Mouse (Mus musculus) stomach, embryonic 15.5 days (tissue): ENCODE measurements at regions not wholly inside any gene's neighbourhood (a gene's known extent, or its start where the extent isn't known, plus 50 kb on each side); places are given as distances from the start of the nearest gene placed in this dataset.

Experiments used
- ATAC-seq: fragments of 200-750 bp; cut with Nextera tagmentation; 2 replicates; pipeline ENCODE4 v1.8.0; 2017; ENCODE audit warnings: low read depth, moderate number of reproducible peaks, moderate TSS enrichment; ENCODE audit not compliant: insufficient read depth, low FRiP score
- H3K27ac ChIP-seq: fragments of 300-500 bp; sonication (generic); 2 replicates; pipeline ENCODE4 v1.5.1; 2015; ENCODE audit warnings: mild to moderate bottlenecking, inconsistent platforms
- H3K27me3 ChIP-seq: fragments of 300-500 bp; sonication (generic); replicated peaks from 2 replicates; pipeline ENCODE4 v1.6.1; 2015; ENCODE audit warnings: inconsistent platforms
- H3K36me3 ChIP-seq: fragments of 300-500 bp; sonication (generic); 2 replicates; pipeline ENCODE4 v1.6.1; 2015; ENCODE audit warnings: inconsistent platforms
- H3K4me1 ChIP-seq: fragments of 300-500 bp; sonication (generic); 2 replicates; pipeline ENCODE4 v1.6.1; 2015; ENCODE audit warnings: inconsistent platforms
- H3K4me2 ChIP-seq: fragments of 300-500 bp; sonication (generic); 2 replicates; pipeline ENCODE4 v1.6.1; 2015; ENCODE audit warnings: mild to moderate bottlenecking, inconsistent platforms
- H3K4me3 ChIP-seq: fragments of 300-500 bp; sonication (generic); replicated peaks from 2 replicates; pipeline ENCODE4 v1.5.1; 2015; ENCODE audit warnings: inconsistent platforms
- H3K9ac ChIP-seq: fragments of 300-500 bp; sonication (generic); 2 replicates; pipeline ENCODE4 v1.6.1; 2015; ENCODE audit warnings: inconsistent platforms
- H3K9me3 ChIP-seq: fragments of 300-500 bp; sonication (generic); 2 replicates; pipeline ENCODE4 v1.6.1; 2016; ENCODE audit warnings: inconsistent platforms
- WGBS: fragments of 180-500 bp; shearing (Covaris S2); methylation state at CpG from one replicate; pipeline ENCODE4 v1.1.7; 2015; 5-methylcytosine and 5-hydroxymethylcytosine counted together

GRCm38 (mm10) chr11:22650771-22651170 lies 138.9 kb downstream of the Tmem17 start:
- Histone ChIP-seq H3K27me3 (no peaks in the 10 kb centered on the region), H3K27ac (no peak overlapping the region), H3K4me1 (no peaks in the 10 kb centered on the region), H3K4me3 (no peak overlapping the region), H3K4me2 (no peak overlapping the region), H3K36me3 (no peaks in the 10 kb centered on the region), H3K9ac (no peak overlapping the region), H3K9me3 (no peaks in the 10 kb centered on the region)
- 77% methylated on average over 10 of the region's 10 CpGs for WGBS
- ATAC-seq, result no peak

GRCm38 (mm10) chr11:22651313-22651712 lies 139.4 kb downstream of the Tmem17 start:
- Histone ChIP-seq H3K4me3 (no peak overlapping the region), H3K27ac (no peak overlapping the region), H3K36me3 (no peaks in the 10 kb centered on the region), H3K27me3 (no peaks in the 10 kb centered on the region), H3K9ac (no peak overlapping the region), H3K9me3 (no peaks in the 10 kb centered on the region), H3K4me2 (no peak overlapping the region), H3K4me1 (no peaks in the 10 kb centered on the region)
- WGBS, result 69% methylated on average over 1 of the region's 1 CpGs
- ATAC-seq, result no peak

GRCm38 (mm10) chr11:22651911-22652310 lies 140.0 kb downstream of the Tmem17 start:
- Histone ChIP-seq H3K9me3 (no peaks in the 10 kb centered on the region), H3K4me2 (no peak overlapping the region), H3K4me3 (no peak overlapping the region), H3K9ac (no peak overlapping the region), H3K27ac (no peak overlapping the region), H3K4me1 (no peaks in the 10 kb centered on the region), H3K27me3 (no peaks in the 10 kb centered on the region), H3K36me3 (no peaks in the 10 kb centered on the region)
- 82% methylated on average over 4 of the region's 4 CpGs for WGBS
- no peak for ATAC-seq

GRCm38 (mm10) chr11:22652931-22653330 lies 141.0 kb downstream of the Tmem17 start:
- WGBS, result 58% methylated on average over 3 of the region's 3 CpGs
- no peaks in the 10 kb centered on the region for H3K4me1 ChIP-seq
- no peak overlapping the region for H3K4me3 ChIP-seq
- no peaks in the 10 kb centered on the region for H3K27me3 ChIP-seq
- no peak overlapping the region for H3K27ac ChIP-seq
- no peak for ATAC-seq
- H3K36me3 ChIP-seq, result no peaks in the 10 kb centered on the region
- H3K4me2 ChIP-seq, result no peak overlapping the region
- no peaks in the 10 kb centered on the region for H3K9me3 ChIP-seq
- H3K9ac ChIP-seq, result no peak overlapping the region

- ATAC-seq, result no peak
- Histone ChIP-seq H3K4me3 (no peak overlapping the region), H3K36me3 (no peaks in the 10 kb centered on the region), H3K27me3 (no peaks in the 10 kb centered on the region), H3K4me1 (no peaks in the 10 kb centered on the region), H3K27ac (no peak overlapping the region), H3K9me3 (no peaks in the 10 kb centered on the region), H3K4me2 (no peak overlapping the region), H3K9ac (no peak overlapping the region)
- WGBS, result 66% methylated on average over 5 of the region's 5 CpGs
These were observed 141.5 kb downstream of the Tmem17 start for GRCm38 (mm10) chr11:22653366-22653765.

- Histone ChIP-seq H3K27ac (no peak overlapping the region), H3K9ac (no peak overlapping the region), H3K4me1 (0 out of 2 replicates have a peak, but pooled peaks cover 4% of the 10 kb centered on the region), H3K4me2 (no peak overlapping the region), H3K9me3 (no peaks in the 10 kb centered on the region), H3K4me3 (no peak overlapping the region), H3K27me3 (no peaks in the 10 kb centered on the region), H3K36me3 (no peaks in the 10 kb centered on the region)
- 23% methylated on average over 1 of the region's 1 CpGs for WGBS
- ATAC-seq, result no peak
These were observed 145.7 kb downstream of the Tmem17 start for GRCm38 (mm10) chr11:22657635-22658034.

GRCm38 (mm10) chr11:22661072-22661471 lies 149.2 kb downstream of the Tmem17 start:
- WGBS, result 34% methylated on average over 5 of the region's 5 CpGs

GRCm38 (mm10) chr11:22661713-22662551 lies 150.0 kb downstream of the Tmem17 start:
- no peak overlapping the region for H3K9ac ChIP-seq

More at GRCm38 (mm10) chr11:22661072-22661471, 149.2 kb downstream of the Tmem17 start:
- Histone ChIP-seq H3K27me3 (no peaks in the 10 kb centered on the region), H3K4me2 (no peak overlapping the region), H3K9ac (no peak overlapping the region), H3K4me1 (0 out of 2 replicates have a peak, but pooled peaks cover 4% of the 10 kb centered on the region), H3K4me3 (no peak overlapping the region), H3K36me3 (no peaks in the 10 kb centered on the region), H3K27ac (no peak overlapping the region), H3K9me3 (no peaks in the 10 kb centered on the region)
- no peak for ATAC-seq

GRCm38 (mm10) chr11:22665978-22666377 lies 154.1 kb downstream of the Tmem17 start:
- no peaks in the 10 kb centered on the region for H3K9me3 ChIP-seq
- no peak overlapping the region for H3K4me3 ChIP-seq
- no peak for ATAC-seq
- H3K27ac ChIP-seq, result no peak overlapping the region
- 30% methylated on average over 4 of the region's 4 CpGs for WGBS
- H3K4me1 ChIP-seq, result 0 out of 2 replicates have a peak, but pooled peaks cover 4% of the 10 kb centered on the region
- H3K36me3 ChIP-seq, result no peaks in the 10 kb centered on the region
- no peaks in the 10 kb centered on the region for H3K27me3 ChIP-seq
- no peak overlapping the region for H3K9ac ChIP-seq
- no peak overlapping the region for H3K4me2 ChIP-seq

More at GRCm38 (mm10) chr11:22661713-22662551, 150.0 kb downstream of the Tmem17 start:
- no peak overlapping the region for H3K4me3 ChIP-seq
- H3K27ac ChIP-seq, result no peak overlapping the region; the same call in 1 of the 2 replicates
- no peaks in the 10 kb centered on the region for H3K9me3 ChIP-seq
- 0 out of 2 replicates have a peak, but pooled peaks cover 4% of the 10 kb centered on the region for H3K4me1 ChIP-seq
- no peaks in the 10 kb centered on the region for H3K36me3 ChIP-seq
- peak; percentile 27; the same call in 1 of the 2 replicates for ATAC-seq
- no peaks in the 10 kb centered on the region for H3K27me3 ChIP-seq
- H3K4me2 ChIP-seq, result no peak overlapping the region
- WGBS, result 38% methylated on average over 10 of the region's 12 CpGs

GRCm38 (mm10) chr11:22666378-22666777 lies 154.5 kb downstream of the Tmem17 start:
- Histone ChIP-seq H3K4me1 (0 out of 2 replicates have a peak, but pooled peaks cover 4% of the 10 kb centered on the region), H3K9me3 (no peaks in the 10 kb centered on the region), H3K27ac (no peak overlapping the region), H3K4me2 (no peak overlapping the region), H3K4me3 (no peak overlapping the region), H3K36me3 (no peaks in the 10 kb centered on the region), H3K27me3 (no peaks in the 10 kb centered on the region), H3K9ac (no peak overlapping the region)
- ATAC-seq, result no peak
- WGBS, result 63% methylated on average over 5 of the region's 5 CpGs

- ATAC-seq, result peak; percentile 62; the same call in 1 of the 2 replicates
- WGBS, result 26% methylated on average over 2 of the region's 2 CpGs
- no peaks in the 10 kb centered on the region for H3K36me3 ChIP-seq
- no peak overlapping the region; the same call in 1 of the 2 replicates for H3K27ac ChIP-seq
- no peaks in the 10 kb centered on the region for H3K4me1 ChIP-seq
- no peak overlapping the region for H3K4me3 ChIP-seq
- no peak overlapping the region for H3K9ac ChIP-seq
- H3K4me2 ChIP-seq, result no peak overlapping the region
- H3K27me3 ChIP-seq, result no peaks in the 10 kb centered on the region
- no peaks in the 10 kb centered on the region for H3K9me3 ChIP-seq
These were observed 156.3 kb downstream of the Tmem17 start for GRCm38 (mm10) chr11:22668220-22668619.

GRCm38 (mm10) chr11:22669267-22669666 lies 157.4 kb downstream of the Tmem17 start:
- Histone ChIP-seq H3K4me2 (no peak overlapping the region), H3K4me3 (no peak overlapping the region), H3K9me3 (no peaks in the 10 kb centered on the region), H3K4me1 (no peaks in the 10 kb centered on the region), H3K27ac (no peak overlapping the region), H3K9ac (no peak overlapping the region), H3K36me3 (no peaks in the 10 kb centered on the region), H3K27me3 (no peaks in the 10 kb centered on the region)
- WGBS, result 76% methylated on average over 4 of the region's 4 CpGs
- no peak for ATAC-seq
